Mouse (Mus musculus) megakaryocyte, embryonic 14.5 days (primary cell): ENCODE results near the gene Gtpbp3.

Source experiments
- FLI1 ChIP-seq: IDR thresholded peaks from 2 replicates; pipeline ENCODE4 v1.6.1; 2012; ENCODE audit warnings: low read length, inconsistent platforms, mixed read lengths
- GATA1 ChIP-seq: IDR thresholded peaks from 3 replicates; pipeline ENCODE4 v1.6.1; 2012; ENCODE audit warnings: mixed read lengths, low read length, inconsistent platforms, borderline replicate concordance

- no peak for TF ChIP-seq GATA1
- TF ChIP-seq FLI1, result no peak
These were observed 33.2 kb upstream of the Gtpbp3 start for GRCm38 (mm10) chr8:71454668-71455067.
